Mouse (Mus musculus) heart, postnatal 0 days (tissue): ENCODE results near the gene Gm20738. TPM values are rescaled to one million over a fixed set of nuclear protein-coding genes. Genes with fewer than 3 reads are reported as not detected.
"Not testable (repeated sequence)": the region's sequence is repeated elsewhere in the genome, so short reads cannot be mapped to it uniquely, and the experiment has no call there.

ENCODE experiments used
- ATAC-seq: fragments of 200-750 bp; cut with Nextera tagmentation; 2 replicates; pipeline ENCODE4 v1.8.0; 2017; ENCODE audit warnings: low read depth, moderate number of reproducible peaks, moderate library complexity; ENCODE audit not compliant: insufficient read depth
- DNase-seq: peaks from one replicate; pipeline ENCODE4 v3.0.0-alpha.2; 2016; ENCODE audit warnings: low spot score
- H3K27ac ChIP-seq: fragments of 300-500 bp; sonication (generic); 2 replicates; pipeline ENCODE4 v1.5.1; 2014; ENCODE audit warnings: low read depth, mild to moderate bottlenecking
- H3K27me3 ChIP-seq: fragments of 300-500 bp; sonication (generic); 2 replicates; pipeline ENCODE4 v1.6.1; 2014; ENCODE audit warnings: low read length, mixed read lengths; ENCODE audit not compliant: control insufficient read depth, insufficient read depth
- H3K36me3 ChIP-seq: fragments of 300-500 bp; sonication (generic); replicated peaks from 2 replicates; pipeline ENCODE4 v1.6.1; 2014; ENCODE audit warnings: low read length, mixed read lengths; ENCODE audit not compliant: control insufficient read depth, insufficient read depth
- H3K4me1 ChIP-seq: fragments of 300-500 bp; sonication (generic); 2 replicates; pipeline ENCODE4 v1.6.1; 2014; ENCODE audit warnings: antibody characterized with exemption; ENCODE audit not compliant: control insufficient read depth, insufficient read depth
- H3K4me2 ChIP-seq: fragments of 300-500 bp; sonication (generic); 2 replicates; pipeline ENCODE4 v1.6.1; 2014; ENCODE audit warnings: low read depth, mild to moderate bottlenecking, low read length, moderate library complexity
- H3K4me3 ChIP-seq: fragments of 300-500 bp; sonication (generic); 2 replicates; pipeline ENCODE4 v1.5.1; 2014; ENCODE audit warnings: low read depth, low read length
- H3K9ac ChIP-seq: fragments of 300-500 bp; sonication (generic); replicated peaks from 2 replicates; pipeline ENCODE4 v1.6.1; 2014; ENCODE audit warnings: low read depth, low read length, mixed read lengths
- H3K9me3 ChIP-seq: fragments of 300-500 bp; sonication (generic); replicated peaks from 2 replicates; pipeline ENCODE4 v1.6.1; 2016; ENCODE audit warnings: low read length; ENCODE audit not compliant: control insufficient read depth
- WGBS: fragments of 180-500 bp; shearing (Covaris S2); extraction: QIAGEN DNeasy Blood & Tissue Kit; methylation state at CpG from one replicate; pipeline ENCODE4 v1.1.7; 2014; 5-methylcytosine and 5-hydroxymethylcytosine counted together
- polyA plus RNA-seq: library from polyadenylated mRNA; unstranded; fragments of >200 nt; fragmentation: Nextera tagmentation; extraction: Ambion mirVana; gene quantifications from 2 replicates; pipeline ENCODE4 v1.2.1, GENCODE M21; 2015
- total RNA-seq: library from RNA; depleted of rRNA; stranded (reverse); fragments of >200 nt; gene quantifications from 2 replicates; pipeline ENCODE4 v1.2.3, GENCODE M21; 2014; ENCODE audit warnings: low replicate concordance; rRNA removed

Gene Gm20738
- total RNA-seq = not detected in 2 replicates
- polyA plus RNA-seq = not detected in 2 replicates

DNA sequence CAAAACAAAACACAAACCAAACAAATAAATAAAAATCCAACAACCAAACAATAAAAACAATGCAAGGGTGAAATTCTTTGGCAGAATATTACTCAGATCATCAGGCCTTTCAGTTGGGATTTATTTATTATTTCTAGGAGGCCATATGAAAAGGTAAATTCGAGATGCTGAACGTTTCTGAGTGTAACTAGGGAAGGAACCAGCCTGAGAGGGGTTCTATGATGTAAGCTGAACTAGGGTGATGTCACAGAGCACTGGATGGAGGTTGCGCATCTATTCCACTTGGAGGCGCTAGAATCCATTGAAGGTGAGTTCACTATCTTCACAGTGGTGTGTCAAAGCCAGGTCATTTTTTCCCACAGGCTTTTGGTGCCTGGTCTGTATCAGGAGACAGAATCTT lies at the start of gene Gm20738:
Gene Gm20738 (plus strand): TSS at position 301 of the 400 bp plus-strand sequence.
- H3K9me3 ChIP-seq, H3K27ac ChIP-seq, H3K4me1 ChIP-seq, H3K4me3 ChIP-seq, H3K36me3 ChIP-seq, H3K4me2 ChIP-seq, H3K27me3 ChIP-seq, DNase-seq, ATAC-seq, H3K9ac ChIP-seq: not testable (repeated sequence)
- no CpG with 5 or more reads among the region's 4 CpGs for WGBS
